Mouse (Mus musculus) urinary bladder, postnatal 36 days (tissue): Measurements from ENCODE around the gene Mfap2.

ENCODE experiments used
- DNase-seq, 2 experiments: peaks; one replicate each; pipeline ENCODE4 v3.0.0; 2022; ENCODE audit warnings: low spot score in 2 of 2, mixed read lengths in 1 of 2

The Mfap2 gene

GRCm38 (mm10) chr4:141024992-141025391 lies 14.8 kb downstream of the Mfap2 start:
- no peak for DNase-seq

GRCm38 (mm10) chr4:141030541-141031206 lies 20.5 kb downstream of the Mfap2 start:
- DNase-seq, result no peak

GRCm38 (mm10) chr4:141031733-141032132 lies 21.5 kb downstream of the Mfap2 start:
- DNase-seq, result peak; percentile 62 to 68

- peak in 1 of 2 experiments; percentile 50 for DNase-seq
Observed at GRCm38 (mm10) chr4:141033606-141034549, 23.7 kb downstream of the Mfap2 start.

GRCm38 (mm10) chr4:141041117-141041516 lies 30.9 kb downstream of the Mfap2 start:
- no peak for DNase-seq

- DNase-seq, result peak in 1 of 2 experiments; percentile 23
Observed at GRCm38 (mm10) chr4:141044816-141045215, 34.6 kb downstream of the Mfap2 start.

GRCm38 (mm10) chr4:141048810-141049475 lies 38.7 kb downstream of the Mfap2 start:
- DNase-seq, result no peak

GRCm38 (mm10) chr4:141049476-141049835 lies 39.2 kb downstream of the Mfap2 start:
- DNase-seq, result no peak

GRCm38 (mm10) chr4:141052442-141052841 lies 42.2 kb downstream of the Mfap2 start:
- DNase-seq, result no peak

- DNase-seq, result no peak
Observed at GRCm38 (mm10) chr4:141053138-141053537, 42.9 kb downstream of the Mfap2 start.

GRCm38 (mm10) chr4:141053568-141054161 lies 43.4 kb downstream of the Mfap2 start:
- no peak for DNase-seq

- DNase-seq, result no peak
Observed at GRCm38 (mm10) chr4:141056970-141057369, 46.8 kb downstream of the Mfap2 start.

GRCm38 (mm10) chr4:141058835-141059234 lies 48.6 kb downstream of the Mfap2 start:
- DNase-seq, result no peak

GRCm38 (mm10) chr4:141059616-141060425 lies 49.6 kb downstream of the Mfap2 start:
- no peak for DNase-seq

GRCm38 (mm10) chr4:141060426-141061301 lies 50.4 kb downstream of the Mfap2 start, which contains the start of gene Crocc:
Gene Crocc, minus strand, starts transcription at chr4:141060550.
- DNase-seq, result peak; percentile 99 to 100

- DNase-seq, result no peak
Observed at GRCm38 (mm10) chr4:141064104-141064659, 54.0 kb downstream of the Mfap2 start.

- DNase-seq, result peak; percentile 64 to 76
Observed at GRCm38 (mm10) chr4:141065123-141065522, 54.9 kb downstream of the Mfap2 start.
